In genomic region chr6:52291021-52291860, GRCm38 (mm10) we compare ENCODE assay signal across 9 mouse cellular contexts. TPM values are rescaled to one million over a fixed set of nuclear protein-coding genes. Genes with fewer than 3 reads are reported as not detected.
DNase-seq lines count a peak whose midpoint lies in the region; ATAC-seq lines count a peak whose summit lies in the region.
"Had no signal": no experiment of that assay in that cellular context is flagged by ENCODE, and none has a peak within 500 bp of the region (broad histone marks: within the 10 kb centered on the region; RNA-seq: fewer than 3 reads in every experiment).

No protein-coding gene starts in this region.

- H3K4me1 ChIP-seq in megakaryocyte, embryonic 14.5 days: peaks cover 10% of the 10 kb centered on the region
- peaks cover 10% of the 10 kb centered on the region for H3K4me1 ChIP-seq in forebrain, embryonic 10.5 days
- H3K4me1 ChIP-seq in limb, embryonic 12.5 days (replicated peaks): peaks cover 27% of the 10 kb centered on the region
- peaks cover 7% of the 10 kb centered on the region for H3K4me1 ChIP-seq in stomach, embryonic 15.5 days

- no peaks in the 10 kb centered on the region for H3K36me3 ChIP-seq in megakaryocyte, embryonic 14.5 days (replicated peaks; ENCODE audit: low read length)
- H3K36me3 ChIP-seq in forebrain, embryonic 10.5 days (replicated peaks): no peaks in the 10 kb centered on the region
- H3K36me3 ChIP-seq in limb, embryonic 12.5 days: no peaks in the 10 kb centered on the region
- H3K36me3 ChIP-seq in stomach, embryonic 15.5 days: no peaks in the 10 kb centered on the region

- no peak overlapping the region for H3K27ac ChIP-seq in forebrain, embryonic 10.5 days
- H3K27ac ChIP-seq in limb, embryonic 12.5 days: peak overlapping the region; percentile 74
- no peak overlapping the region for H3K27ac ChIP-seq in stomach, embryonic 15.5 days

- H3K4me3 ChIP-seq in megakaryocyte, embryonic 14.5 days (replicated peaks): peak overlapping the region; percentile 77
- peak overlapping the region; percentile 36 for H3K4me3 ChIP-seq in forebrain, embryonic 10.5 days
- H3K4me3 ChIP-seq in limb, embryonic 12.5 days (replicated peaks): peak overlapping the region; percentile 43
- H3K4me3 ChIP-seq in stomach, embryonic 15.5 days (replicated peaks): peak overlapping the region; percentile 28

- H3K9ac ChIP-seq in limb, embryonic 12.5 days (replicated peaks): peak overlapping the region; percentile 59
- H3K9ac ChIP-seq in stomach, embryonic 15.5 days: no peak overlapping the region

- peak overlapping the region; percentile 75 for H3K4me2 ChIP-seq in limb, embryonic 12.5 days
- H3K4me2 ChIP-seq in stomach, embryonic 15.5 days: peak overlapping the region; percentile 53

- no peak for ATAC-seq in megakaryocyte, adult 5-6 weeks (ENCODE audit: poor library complexity, severe bottlenecking)
- peak; percentile 68; the same call in 1 of the 2 replicates for ATAC-seq in limb, embryonic 12.5 days (ENCODE audit: insufficient number of reproducible peaks, insufficient read depth, low FRiP score, low TSS enrichment, low read depth)
- ATAC-seq in stomach, embryonic 15.5 days (ENCODE audit: insufficient read depth, low FRiP score, low read depth): no peak

- 2% methylated on average over 45 of the region's 45 CpGs for whole genome bisulfite sequencing in forebrain, embryonic 10.5 days
- WGBS in limb, embryonic 12.5 days: 3% methylated on average over 45 of the region's 45 CpGs
- WGBS in stomach, embryonic 15.5 days: 5% methylated on average over 45 of the region's 45 CpGs

- DNase-seq in forebrain, embryonic 10.5 days (ENCODE audit: extremely low spot score, low spot score): peak; percentile 48
- no peak for DNase-seq in thymus, postnatal 36 days
- DNase-seq in cerebellum, adult 11-12 months: no peak
- no peak for DNase-seq in urinary bladder, postnatal 25 days (ENCODE audit: low spot score)
- DNase-seq: cerebellum, adult 9-10 months had no signal

- H3K27me3 ChIP-seq in megakaryocyte, embryonic 14.5 days (replicated peaks): peaks cover 67% of the 10 kb centered on the region
- peaks cover 98% of the 10 kb centered on the region for H3K27me3 ChIP-seq in forebrain, embryonic 10.5 days (ENCODE audit: poor library complexity, severe bottlenecking)
- peaks cover 43% of the 10 kb centered on the region for H3K27me3 ChIP-seq in limb, embryonic 12.5 days
- peaks cover 45% of the 10 kb centered on the region for H3K27me3 ChIP-seq in stomach, embryonic 15.5 days (replicated peaks)

- peaks cover 3% of the 10 kb centered on the region; the same call in 1 of the 2 replicates for H3K9me3 ChIP-seq in megakaryocyte, embryonic 14.5 days
- H3K9me3 ChIP-seq in forebrain, embryonic 10.5 days: no peaks in the 10 kb centered on the region
- H3K9me3 ChIP-seq in limb, embryonic 12.5 days: no peaks in the 10 kb centered on the region
- H3K9me3 ChIP-seq in stomach, embryonic 15.5 days: no peaks in the 10 kb centered on the region

RNA-seq across cellular contexts. Expression of gene Evx1, which starts 22.1 kb away (rescaled TPM):
- polyA plus RNA-seq in megakaryocyte, embryonic 14.5 days (2012; ENCODE audit: insufficient read depth, low replicate concordance): not detected in 2 replicates
- total RNA-seq in megakaryocyte, adult 5-6 weeks (2015): not detected in 2 replicates
- total RNA-seq in megakaryocyte, adult 5-6 weeks (2017): not detected in 2 replicates
- not detected in 2 replicates for polyA plus RNA-seq in forebrain, embryonic 10.5 days (2016; fragmentation: Nextera tagmentation; extraction: Ambion mirVana)
- polyA plus RNA-seq in limb, embryonic 12.5 days (2016; fragmentation: Nextera tagmentation; extraction: Ambion mirVana): 4.8 and 5.2 TPM in 2 replicates
- polyA plus RNA-seq in stomach, embryonic 15.5 days (2015; fragmentation: Nextera tagmentation; extraction: Ambion mirVana): 0.05 TPM in 1 of 2 replicates, not detected in the other

RNA-seq across cellular contexts. Expression of gene Hoxa13, which starts 30.6 kb away (rescaled TPM):
- not detected in 2 replicates for polyA plus RNA-seq in megakaryocyte, embryonic 14.5 days (2012; ENCODE audit: insufficient read depth, low replicate concordance)
- not detected in 2 replicates for total RNA-seq in megakaryocyte, adult 5-6 weeks (2015)
- not detected in 2 replicates for total RNA-seq in megakaryocyte, adult 5-6 weeks (2017)
- not detected in 2 replicates for polyA plus RNA-seq in forebrain, embryonic 10.5 days (2016; fragmentation: Nextera tagmentation; extraction: Ambion mirVana)
- polyA plus RNA-seq in limb, embryonic 12.5 days (2016; fragmentation: Nextera tagmentation; extraction: Ambion mirVana): 33.1 and 34.1 TPM in 2 replicates
- polyA plus RNA-seq in stomach, embryonic 15.5 days (2015; fragmentation: Nextera tagmentation; extraction: Ambion mirVana): 0.15 TPM in 1 of 2 replicates, not detected in the other

RNA-seq across cellular contexts. Expression of gene Hoxa11, which starts 45.6 kb away (rescaled TPM):
- polyA plus RNA-seq in megakaryocyte, embryonic 14.5 days (2012; ENCODE audit: insufficient read depth, low replicate concordance): not detected in 2 replicates
- not detected in 2 replicates for total RNA-seq in megakaryocyte, adult 5-6 weeks (2015)
- not detected in 2 replicates for total RNA-seq in megakaryocyte, adult 5-6 weeks (2017)
- not detected in 2 replicates for polyA plus RNA-seq in forebrain, embryonic 10.5 days (2016; fragmentation: Nextera tagmentation; extraction: Ambion mirVana)
- 88.2 and 96.8 TPM in 2 replicates for polyA plus RNA-seq in limb, embryonic 12.5 days (2016; fragmentation: Nextera tagmentation; extraction: Ambion mirVana)
- 0.18 and 0.59 TPM in 2 replicates for polyA plus RNA-seq in stomach, embryonic 15.5 days (2015; fragmentation: Nextera tagmentation; extraction: Ambion mirVana)

RNA-seq across cellular contexts. Expression of gene Hoxa10, which starts 50.6 kb away (rescaled TPM):
- 0.10 TPM in 1 of 2 replicates, not detected in the other for polyA plus RNA-seq in megakaryocyte, embryonic 14.5 days (2012; ENCODE audit: insufficient read depth, low replicate concordance)
- 0.07 TPM in 1 of 2 replicates, not detected in the other for total RNA-seq in megakaryocyte, adult 5-6 weeks (2015)
- total RNA-seq in megakaryocyte, adult 5-6 weeks (2017): 0.11 TPM in 1 of 2 replicates, not detected in the other
- not detected in 2 replicates for polyA plus RNA-seq in forebrain, embryonic 10.5 days (2016; fragmentation: Nextera tagmentation; extraction: Ambion mirVana)
- polyA plus RNA-seq in limb, embryonic 12.5 days (2016; fragmentation: Nextera tagmentation; extraction: Ambion mirVana): 272 and 294 TPM in 2 replicates
- 1.3 and 2.7 TPM in 2 replicates for polyA plus RNA-seq in stomach, embryonic 15.5 days (2015; fragmentation: Nextera tagmentation; extraction: Ambion mirVana)

Comparison
In these comparisons a context has a peak if more than half of its experiments do, and no peak if none do; other contexts are left out.
1. RNA of gene Hoxa13, which starts 30.6 kb away (polyA plus RNA-seq): 33.1 to 34.1 TPM in limb, embryonic 12.5 days; 0.15 TPM in stomach, embryonic 15.5 days, not detected in megakaryocyte, embryonic 14.5 days and not detected in forebrain, embryonic 10.5 days; every median in the first group is over 10 times any median in the second.
2. RNA of gene Hoxa11, which starts 45.6 kb away (polyA plus RNA-seq): 88.2 to 96.8 TPM in limb, embryonic 12.5 days; 0.18 to 0.59 TPM in stomach, embryonic 15.5 days, not detected in megakaryocyte, embryonic 14.5 days and not detected in forebrain, embryonic 10.5 days; every median in the first group is over 10 times any median in the second.
3. Peak in every context shown above with its lines, with median percentiles within 50 percentile points of each other: H3K4me3 ChIP-seq.